Mouse (Mus musculus) E14TG2a.4 (cell line): Measurements from ENCODE around the gene Traf3ip1.

Experiments used
- CTCF ChIP-seq: conservative IDR thresholded peaks from 2 replicates; pipeline ENCODE4 v1.5.1; 2014; ENCODE audit warnings: low read length
- NANOG ChIP-seq: IDR thresholded peaks from 2 replicates; pipeline ENCODE4 v1.6.1; 2014; ENCODE audit warnings: borderline replicate concordance, low read length, mixed read lengths
- POU5F1 ChIP-seq: IDR thresholded peaks from 2 replicates; pipeline ENCODE4 v1.6.1; 2014; ENCODE audit warnings: low read length, borderline replicate concordance

GRCm38 (mm10) chr1:91493938-91494337 lies 509 bp upstream of the Traf3ip1 start:
- TF ChIP-seq CTCF = no peak
- no peak for TF ChIP-seq NANOG
- TF ChIP-seq POU5F1 = no peak
